Mouse (Mus musculus) heart, postnatal 0 days (tissue): ENCODE results near the gene Plxna1.

Source experiments
- CTCF ChIP-seq: IDR thresholded peaks from 2 replicates; pipeline ENCODE4 v1.5.1; 2016; ENCODE audit warnings: antibody characterized with exemption, control low read depth, low read depth
- EP300 ChIP-seq: IDR thresholded peaks from 2 replicates; pipeline ENCODE4 v1.6.1; 2016; ENCODE audit warnings: antibody characterized with exemption, low read depth

GRCm38 (mm10) chr6:89281492-89282332 is 80.7 kb downstream of the Plxna1 start:
- TF ChIP-seq CTCF (no peak), EP300 (no peak)
